Mouse (Mus musculus): ENCODE results near the gene Gtf2e1.

Gtf2e1 gene

DNA sequence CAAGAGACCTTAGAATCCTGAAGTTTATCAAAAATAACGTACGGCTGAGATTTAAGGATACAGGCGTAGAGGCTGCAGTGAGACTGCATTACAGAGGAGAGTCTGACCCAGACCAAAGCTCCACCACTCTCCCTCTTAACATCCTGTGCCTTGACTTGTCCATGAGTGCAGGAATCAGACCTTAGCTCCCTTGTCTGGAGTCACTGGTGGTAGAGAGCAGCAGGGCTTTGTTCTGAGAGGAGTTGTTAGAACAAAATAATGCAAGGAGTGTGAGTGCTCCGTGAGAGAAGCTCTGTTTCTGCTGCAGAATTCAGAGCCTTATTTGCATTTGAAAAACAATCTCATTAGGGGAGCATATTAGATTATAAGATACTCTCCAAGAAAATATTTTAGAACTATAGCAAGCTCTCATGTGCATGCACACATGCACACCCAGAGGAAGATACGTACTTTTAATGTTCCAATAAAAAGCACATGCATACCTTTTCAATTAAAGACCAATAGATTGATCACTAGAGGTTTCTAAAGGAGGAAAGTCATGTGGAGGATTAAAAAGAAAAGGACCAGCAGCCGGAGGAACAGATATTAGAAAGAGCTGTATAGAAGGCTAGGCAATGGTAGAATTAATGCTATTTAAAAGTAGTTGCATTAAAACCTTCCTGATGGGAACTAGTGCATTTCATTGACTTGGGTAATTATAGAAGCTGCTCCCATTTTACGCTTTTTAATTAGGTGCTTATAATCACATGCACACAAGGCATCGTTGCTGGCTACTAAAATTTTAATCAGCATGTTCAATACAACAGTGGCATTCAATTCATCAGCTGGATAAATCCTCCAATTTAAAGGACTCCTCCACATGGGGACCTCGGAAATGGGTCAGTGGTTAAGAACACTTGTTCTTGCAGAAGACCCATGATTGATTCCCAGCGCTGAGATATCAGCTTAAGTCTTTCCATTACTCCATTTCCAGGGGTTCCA is 61.0 kb downstream of the Gtf2e1 start:
- no peak for DNase-seq (ENCODE audit: low spot score)

DNA sequence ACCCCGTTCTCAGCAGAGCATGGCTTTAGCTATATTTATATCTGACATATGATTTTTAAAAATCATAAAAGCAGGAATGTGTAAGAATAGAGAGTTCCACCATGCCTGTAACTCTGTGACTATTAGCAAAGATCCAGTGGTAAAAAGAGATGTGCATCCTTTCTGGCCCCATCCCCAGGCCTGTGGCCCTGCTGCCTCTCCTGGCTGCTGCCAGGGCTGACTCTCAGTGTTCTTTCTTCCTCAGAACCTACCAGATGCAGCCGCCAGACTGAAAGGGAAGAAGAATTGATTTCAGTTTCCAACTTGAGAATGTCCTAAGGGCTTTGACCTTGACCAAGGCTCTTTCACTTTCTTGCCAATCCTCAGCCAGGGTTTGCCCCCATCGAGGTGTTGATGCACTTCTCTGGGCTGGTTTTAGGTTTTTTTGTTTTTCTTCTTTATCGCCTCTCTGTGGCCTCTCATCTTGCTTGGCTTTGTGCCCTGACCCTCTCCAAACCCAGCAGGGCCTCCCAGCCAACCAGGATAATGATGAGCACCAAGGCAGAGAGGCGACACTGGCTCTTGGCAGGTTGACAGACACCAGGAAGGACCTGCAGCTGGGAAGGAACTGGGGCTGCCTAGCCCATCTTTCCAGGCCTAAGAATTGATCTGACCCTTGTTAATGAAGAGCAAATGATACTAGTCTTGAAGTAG is 66.8 kb downstream of the Gtf2e1 start:
- DNase-seq (ENCODE audit: low spot score), result no peak

DNA sequence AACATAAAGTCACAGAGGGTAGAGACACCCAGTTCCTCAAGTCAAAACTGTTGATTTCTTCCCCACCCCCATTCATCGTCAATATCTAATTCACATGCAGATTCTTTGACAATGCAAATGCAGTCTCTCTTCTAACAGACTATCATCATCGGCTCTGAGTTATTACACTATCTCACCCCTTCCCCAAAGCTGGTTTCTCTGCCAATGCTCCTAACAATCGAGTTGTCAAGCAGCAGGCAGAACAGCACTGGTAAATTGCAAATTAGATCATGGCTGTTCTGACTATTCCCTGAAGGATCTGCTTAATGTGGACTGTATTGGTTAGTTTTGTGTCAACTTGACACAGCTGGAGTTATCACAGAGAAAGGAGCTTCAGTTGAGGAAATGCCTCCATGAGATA is 70.0 kb downstream of the Gtf2e1 start:
- no peak for DNase-seq (ENCODE audit: low spot score)

DNA sequence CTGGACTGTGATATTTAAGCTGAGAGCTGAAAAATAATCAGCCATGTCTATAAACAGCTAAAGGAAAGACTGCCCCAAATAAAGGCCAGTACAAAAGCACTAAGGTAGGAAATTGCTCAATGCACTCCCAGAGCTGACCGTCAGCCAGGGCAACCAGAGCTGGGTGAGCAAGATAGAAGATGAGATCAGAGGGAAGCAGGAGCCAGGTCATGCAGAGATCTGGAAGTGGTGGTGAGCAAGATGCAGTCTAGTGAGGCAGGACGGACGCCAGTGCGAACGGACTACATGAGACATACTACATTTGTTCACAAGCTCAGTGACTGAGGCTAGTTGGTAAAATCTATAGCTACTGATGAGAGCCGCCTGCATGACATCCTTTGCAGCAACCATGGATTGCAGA is 75.6 kb downstream of the Gtf2e1 start:
- DNase-seq (ENCODE audit: low spot score), result no peak

DNA sequence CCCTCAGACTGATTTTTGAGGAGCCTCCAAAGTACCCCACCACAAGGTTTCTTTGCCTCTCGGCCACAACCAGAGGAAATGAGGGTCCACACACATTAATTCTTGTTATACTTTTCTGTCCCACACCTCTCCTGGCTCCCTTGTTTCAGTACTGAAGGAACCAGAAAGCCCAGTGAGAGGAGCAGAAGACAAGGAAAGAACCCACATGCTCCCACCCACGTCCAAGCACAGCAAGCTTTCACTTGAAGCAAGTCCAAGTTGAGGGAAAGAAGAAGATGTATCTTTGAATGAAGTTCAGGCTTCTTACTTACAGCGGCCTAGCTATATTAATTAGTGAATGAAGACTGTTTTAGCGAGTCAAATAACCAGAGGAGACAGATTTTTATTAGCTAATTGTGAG is 76.7 kb downstream of the Gtf2e1 start:
- no peak for DNase-seq (ENCODE audit: low spot score)

DNA sequence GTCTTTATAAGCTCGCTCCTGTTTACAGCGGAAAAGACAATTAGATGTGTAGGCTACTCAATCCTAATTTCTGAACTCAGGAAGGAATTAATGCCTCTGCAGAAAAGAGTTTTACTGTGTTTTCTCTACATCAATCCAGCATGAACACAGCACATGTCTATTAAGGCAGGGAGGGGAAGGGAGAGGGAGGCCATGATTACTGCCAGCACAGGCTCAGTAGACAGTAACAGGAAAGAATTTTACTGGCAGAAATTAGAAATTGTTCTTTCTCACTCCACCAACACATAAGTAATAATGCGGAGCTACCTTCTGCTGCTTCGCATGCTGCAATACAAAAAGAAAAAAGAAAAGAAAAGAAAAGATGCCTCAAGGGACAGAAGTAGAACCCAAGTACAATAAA is 78.0 kb downstream of the Gtf2e1 start:
- DNase-seq (ENCODE audit: low spot score), result no peak

All from spleen, adult 12 weeks (tissue).